Mouse (Mus musculus): ENCODE measurements at regions not wholly inside any gene's neighbourhood (a gene's known extent, or its start where the extent isn't known, plus 50 kb on each side); places are given as distances from the start of the nearest gene placed in this dataset.

DNA sequence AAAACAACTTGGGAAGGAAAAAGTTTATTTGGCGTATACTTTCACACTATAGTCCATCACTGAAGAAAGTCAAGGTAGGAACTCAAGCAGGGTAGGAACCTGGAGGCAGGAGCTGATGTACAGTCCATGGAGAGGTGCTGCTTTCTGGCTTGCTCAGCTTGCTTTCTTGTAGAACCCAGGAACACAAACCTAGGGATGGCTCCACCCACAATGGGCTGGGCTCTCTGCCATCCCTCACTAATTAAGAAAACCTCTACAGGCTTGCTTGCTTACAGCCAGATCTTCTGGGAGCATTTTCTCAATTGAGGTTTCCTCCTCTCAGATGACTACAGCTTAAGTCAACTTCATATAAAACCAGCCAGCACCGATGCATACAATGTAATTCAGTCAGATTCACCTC, 79.2 kb upstream of the Sox13 start:
- no peak for ATAC-seq (ENCODE audit: low FRiP score)
- no peaks in the 10 kb centered on the region for H3K9me3 ChIP-seq

GRCm38 (mm10) chr1:133501016-133501415, 76.8 kb upstream of the Sox13 start:
- Histone ChIP-seq H3K27me3 (0 out of 2 replicates have a peak, but pooled peaks cover 4% of the 10 kb centered on the region), H3K4me1 (peaks cover 11% of the 10 kb centered on the region), H3K4me3 (replicated peaks) (no peak overlapping the region), H3K9me3 (no peaks in the 10 kb centered on the region), H3K36me3 (replicated peaks) (no peaks in the 10 kb centered on the region), H3K9ac (no peak overlapping the region), H3K4me2 (no peak overlapping the region), H3K27ac (0 out of 2 replicates have a peak overlapping the region, but pooled peaks have one; percentile 14)
- ATAC-seq (ENCODE audit: low FRiP score): no peak
- 36% methylated on average over 13 of the region's 13 CpGs for WGBS

More for the DNA sequence above, 79.2 kb upstream of the Sox13 start:
- H3K27ac ChIP-seq: no peak overlapping the region
- H3K4me1 ChIP-seq: peaks cover 11% of the 10 kb centered on the region
- 100% methylated on average over 2 of the region's 2 CpGs for WGBS
- H3K4me3 ChIP-seq (replicated peaks): no peak overlapping the region
- no peaks in the 10 kb centered on the region for H3K36me3 ChIP-seq (replicated peaks)
- no peak overlapping the region for H3K9ac ChIP-seq
- H3K4me2 ChIP-seq: no peak overlapping the region
- 0 out of 2 replicates have a peak, but pooled peaks cover 4% of the 10 kb centered on the region for H3K27me3 ChIP-seq

DNA sequence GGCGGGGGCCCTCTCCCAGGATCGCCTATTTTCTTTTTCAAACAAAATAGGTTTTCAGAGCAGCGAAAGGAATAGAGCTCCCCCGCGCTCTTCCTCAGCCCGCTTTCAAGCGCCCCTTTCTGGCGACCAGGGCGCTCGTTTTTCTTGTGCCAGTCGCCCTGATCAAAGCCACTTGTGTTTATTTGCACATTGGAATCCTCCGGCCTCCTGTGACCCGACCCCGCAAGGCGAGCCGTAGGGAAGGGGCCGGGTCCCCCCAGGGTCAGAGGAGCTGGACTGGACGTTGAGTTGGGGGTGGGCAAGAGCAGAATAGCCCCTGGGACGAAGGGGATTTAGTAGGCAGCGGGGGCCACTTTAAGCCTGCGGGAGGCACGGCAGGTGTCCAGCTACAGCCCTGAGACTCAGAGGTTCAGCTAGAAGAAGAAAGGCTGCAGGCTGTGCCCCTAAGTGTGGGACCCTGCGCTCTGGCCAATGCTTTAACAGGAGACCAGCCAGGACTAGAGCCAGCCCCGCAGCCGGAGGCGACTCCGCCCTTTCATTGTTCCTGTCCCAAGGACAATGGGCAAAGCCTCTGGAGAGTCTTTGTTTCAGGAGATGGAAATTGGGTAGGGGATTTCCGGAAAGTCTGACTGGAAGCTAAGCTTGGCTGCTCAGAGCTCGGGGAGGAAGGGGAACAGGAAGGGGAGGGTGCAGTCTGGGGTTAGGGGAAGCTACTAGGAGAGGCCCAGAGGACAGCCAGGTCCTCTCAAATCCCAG, 69.0 kb upstream of the Sox13 start:
- Histone ChIP-seq H3K9ac (peak overlapping the region; percentile 68), H3K36me3 (replicated peaks) (no peaks in the 10 kb centered on the region), H3K27ac (peak overlapping the region; percentile 98), H3K9me3 (no peaks in the 10 kb centered on the region), H3K27me3 (no peaks in the 10 kb centered on the region), H3K4me3 (replicated peaks) (peak overlapping the region; percentile 27), H3K4me2 (peak overlapping the region; percentile 62), H3K4me1 (peaks cover 35% of the 10 kb centered on the region)
- under 1% methylated on average over 29 of the region's 29 CpGs for WGBS
- ATAC-seq (ENCODE audit: low FRiP score): peak; percentile 65

GRCm38 (mm10) chr1:133492291-133492985, 68.3 kb upstream of the Sox13 start:
- Histone ChIP-seq H3K4me1 (peaks cover 35% of the 10 kb centered on the region), H3K9ac (peak overlapping the region; percentile 68), H3K27me3 (no peaks in the 10 kb centered on the region), H3K36me3 (replicated peaks) (no peaks in the 10 kb centered on the region), H3K27ac (peak overlapping the region; percentile 98), H3K9me3 (no peaks in the 10 kb centered on the region), H3K4me3 (replicated peaks) (peak overlapping the region; percentile 27), H3K4me2 (peak overlapping the region; percentile 62)
- peak; percentile 92 for ATAC-seq (ENCODE audit: low FRiP score)
- WGBS: 1% methylated on average over 11 of the region's 11 CpGs

- H3K36me3 ChIP-seq (replicated peaks): no peaks in the 10 kb centered on the region
- 6% methylated on average over 4 of the region's 4 CpGs for WGBS
- H3K4me1 ChIP-seq: peaks cover 35% of the 10 kb centered on the region
- peak overlapping the region; percentile 98 for H3K27ac ChIP-seq
- H3K4me3 ChIP-seq (replicated peaks): peak overlapping the region; percentile 27; the same call in 1 of the 2 replicates
- no peaks in the 10 kb centered on the region for H3K9me3 ChIP-seq
- peak overlapping the region; percentile 62 for H3K4me2 ChIP-seq
- H3K9ac ChIP-seq: peak overlapping the region; percentile 68
- no peaks in the 10 kb centered on the region for H3K27me3 ChIP-seq
- peak; percentile 1; the same call in 1 of the 2 replicates for ATAC-seq (ENCODE audit: low FRiP score)
Observed at GRCm38 (mm10) chr1:133491857-133492290, 67.7 kb upstream of the Sox13 start.

DNA sequence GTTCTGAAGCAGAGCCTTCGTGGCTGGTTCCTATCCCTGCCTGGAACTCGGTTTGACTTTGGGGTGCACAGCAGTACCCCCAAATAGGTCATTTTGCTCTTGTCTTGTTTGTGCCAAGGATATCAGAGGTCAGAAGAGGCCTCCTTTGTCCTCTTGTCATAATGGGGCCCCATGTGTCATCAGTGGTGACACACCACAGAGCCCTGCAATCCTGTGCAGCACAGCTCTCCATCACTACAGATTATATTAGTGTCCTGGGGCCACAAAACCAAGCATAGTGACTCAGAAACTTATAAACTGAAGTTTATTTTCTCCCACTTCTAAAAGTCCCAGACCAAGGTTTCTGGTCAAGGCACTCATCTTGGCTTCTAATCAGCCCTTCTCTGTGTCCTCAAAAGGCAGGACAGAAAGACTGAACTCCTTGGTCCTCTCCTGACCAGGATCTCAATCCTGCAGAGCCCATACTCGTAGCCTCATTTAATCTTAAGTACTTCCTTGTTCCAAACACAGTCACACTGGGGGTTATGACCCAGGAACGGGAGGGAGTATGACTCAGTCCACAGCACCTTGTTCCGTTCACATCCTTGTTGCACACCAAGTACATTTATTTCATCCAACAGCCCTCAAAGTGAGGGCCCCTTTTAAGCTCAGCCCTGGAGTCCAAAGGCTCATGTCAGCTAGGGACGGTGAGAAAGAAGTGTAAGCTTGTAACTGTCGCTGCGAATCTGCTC, 63.2 kb upstream of the Sox13 start:
- H3K27me3 ChIP-seq: no peaks in the 10 kb centered on the region
- WGBS: 82% methylated on average over 8 of the region's 8 CpGs
- H3K36me3 ChIP-seq (replicated peaks): no peaks in the 10 kb centered on the region
- peaks cover 16% of the 10 kb centered on the region for H3K4me1 ChIP-seq
- ATAC-seq (ENCODE audit: low FRiP score): no peak
- H3K4me3 ChIP-seq (replicated peaks): no peak overlapping the region
- no peak overlapping the region for H3K9ac ChIP-seq
- H3K27ac ChIP-seq: no peak overlapping the region
- H3K9me3 ChIP-seq: no peaks in the 10 kb centered on the region
- H3K4me2 ChIP-seq: no peak overlapping the region

- WGBS: 75% methylated on average over 10 of the region's 10 CpGs
- no peak overlapping the region for H3K27ac ChIP-seq
Observed at GRCm38 (mm10) chr1:133486370-133486769, 62.2 kb upstream of the Sox13 start.

GRCm38 (mm10) chr1:133482891-133483290, 58.7 kb upstream of the Sox13 start:
- H3K9me3 ChIP-seq: no peaks in the 10 kb centered on the region
- no peak for ATAC-seq (ENCODE audit: low FRiP score)
- H3K9ac ChIP-seq: no peak overlapping the region
- no peaks in the 10 kb centered on the region for H3K4me1 ChIP-seq
- WGBS: 47% methylated on average over 5 of the region's 5 CpGs
- H3K27ac ChIP-seq: no peak overlapping the region
- H3K27me3 ChIP-seq: no peaks in the 10 kb centered on the region
- no peaks in the 10 kb centered on the region for H3K36me3 ChIP-seq (replicated peaks)
- no peak overlapping the region for H3K4me3 ChIP-seq (replicated peaks)
- no peak overlapping the region for H3K4me2 ChIP-seq

More at GRCm38 (mm10) chr1:133486370-133486769, 62.2 kb upstream of the Sox13 start:
- no peak for ATAC-seq (ENCODE audit: low FRiP score)
- Histone ChIP-seq H3K27me3 (no peaks in the 10 kb centered on the region), H3K9me3 (no peaks in the 10 kb centered on the region), H3K36me3 (replicated peaks) (no peaks in the 10 kb centered on the region), H3K9ac (no peak overlapping the region), H3K4me1 (peaks cover 6% of the 10 kb centered on the region; the same call in 1 of the 2 replicates), H3K4me3 (replicated peaks) (no peak overlapping the region), H3K4me2 (no peak overlapping the region)

DNA sequence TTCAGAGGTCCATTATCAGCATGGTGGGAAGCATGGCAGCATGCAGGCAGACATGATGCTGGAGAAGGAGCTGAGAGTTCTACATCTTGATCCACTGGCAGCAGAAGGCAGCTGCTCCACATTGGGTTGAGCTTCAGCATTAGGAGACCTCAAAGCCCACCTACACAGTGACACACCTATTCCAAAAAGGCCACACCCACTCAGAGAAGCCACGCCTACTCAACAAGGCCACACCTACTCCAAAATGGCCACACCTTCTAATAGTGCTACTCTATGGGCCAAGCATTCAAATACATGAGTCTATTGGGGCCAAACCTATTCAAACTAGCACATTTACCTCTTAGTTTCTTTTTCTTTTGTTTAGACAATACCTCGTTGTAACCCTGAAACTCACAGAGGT, 50.4 kb upstream of the Sox13 start:
- H3K4me3 ChIP-seq (replicated peaks): no peak overlapping the region
- no peaks in the 10 kb centered on the region for H3K36me3 ChIP-seq (replicated peaks)
- ATAC-seq (ENCODE audit: low FRiP score): no peak
- no peak overlapping the region for H3K27ac ChIP-seq
- WGBS: 89% methylated on average over 2 of the region's 2 CpGs
- peaks cover 11% of the 10 kb centered on the region for H3K4me1 ChIP-seq
- no peaks in the 10 kb centered on the region for H3K9me3 ChIP-seq
- no peak overlapping the region for H3K9ac ChIP-seq
- H3K27me3 ChIP-seq: no peaks in the 10 kb centered on the region; the same call in 1 of the 2 replicates
- H3K4me2 ChIP-seq: no peak overlapping the region
